Mouse (Mus musculus) midbrain, embryonic 13.5 days (tissue): ENCODE results near the gene Hrg. TPM values are rescaled to one million over a fixed set of nuclear protein-coding genes. Genes with fewer than 3 reads are reported as not detected.
A peak's percentile ranks its signal among the peaks of the same experiment; 100 is the strongest.
"Not testable (repeated sequence)": the region's sequence is repeated elsewhere in the genome, so short reads cannot be mapped to it uniquely, and the experiment has no call there.

Experiments used
- ATAC-seq: fragments of 200-750 bp; cut with Nextera tagmentation; 2 replicates; pipeline ENCODE4 v1.8.0; 2017; ENCODE audit warnings: mild to moderate bottlenecking, moderate TSS enrichment, moderate library complexity
- H3K27ac ChIP-seq: fragments of 300-500 bp; sonication (generic); 2 replicates; pipeline ENCODE4 v1.5.1; 2015; ENCODE audit warnings: inconsistent platforms, mild to moderate bottlenecking, moderate library complexity
- H3K27me3 ChIP-seq: fragments of 300-500 bp; sonication (generic); 2 replicates; pipeline ENCODE4 v1.6.1; 2015; ENCODE audit warnings: mild to moderate bottlenecking, inconsistent platforms
- H3K36me3 ChIP-seq: fragments of 300-500 bp; sonication (generic); 2 replicates; pipeline ENCODE4 v1.6.1; 2015; ENCODE audit warnings: mild to moderate bottlenecking, inconsistent platforms
- H3K4me1 ChIP-seq: fragments of 300-500 bp; sonication (generic); replicated peaks from 2 replicates; pipeline ENCODE4 v1.6.1; 2015; ENCODE audit warnings: inconsistent platforms
- H3K4me2 ChIP-seq: fragments of 300-500 bp; sonication (generic); replicated peaks from 2 replicates; pipeline ENCODE4 v1.6.1; 2015; ENCODE audit warnings: moderate library complexity, mild to moderate bottlenecking, inconsistent platforms
- H3K4me3 ChIP-seq: fragments of 300-500 bp; sonication (generic); replicated peaks from 2 replicates; pipeline ENCODE4 v1.5.1; 2015; ENCODE audit warnings: mild to moderate bottlenecking, inconsistent platforms
- H3K9ac ChIP-seq: fragments of 300-500 bp; sonication (generic); replicated peaks from 2 replicates; pipeline ENCODE4 v1.6.1; 2015; ENCODE audit warnings: mild to moderate bottlenecking, inconsistent platforms
- H3K9me3 ChIP-seq: fragments of 300-500 bp; sonication (generic); 2 replicates; pipeline ENCODE4 v1.6.1; 2016; ENCODE audit warnings: mild to moderate bottlenecking, inconsistent platforms
- whole genome bisulfite sequencing: fragments of 180-500 bp; shearing (Covaris S2); methylation state at CpG from one replicate; pipeline ENCODE4 v1.1.7; 2015; 5-methylcytosine and 5-hydroxymethylcytosine counted together
- polyA plus RNA-seq: library from polyadenylated mRNA; unstranded; fragments of >200 nt; fragmentation: Nextera tagmentation; extraction: Ambion mirVana; gene quantifications from 2 replicates; pipeline ENCODE4 v1.2.1, GENCODE M21; 2015

Gene Hrg
- polyA plus RNA-seq, 1 experiment from 2014 or later, result not detected

DNA sequence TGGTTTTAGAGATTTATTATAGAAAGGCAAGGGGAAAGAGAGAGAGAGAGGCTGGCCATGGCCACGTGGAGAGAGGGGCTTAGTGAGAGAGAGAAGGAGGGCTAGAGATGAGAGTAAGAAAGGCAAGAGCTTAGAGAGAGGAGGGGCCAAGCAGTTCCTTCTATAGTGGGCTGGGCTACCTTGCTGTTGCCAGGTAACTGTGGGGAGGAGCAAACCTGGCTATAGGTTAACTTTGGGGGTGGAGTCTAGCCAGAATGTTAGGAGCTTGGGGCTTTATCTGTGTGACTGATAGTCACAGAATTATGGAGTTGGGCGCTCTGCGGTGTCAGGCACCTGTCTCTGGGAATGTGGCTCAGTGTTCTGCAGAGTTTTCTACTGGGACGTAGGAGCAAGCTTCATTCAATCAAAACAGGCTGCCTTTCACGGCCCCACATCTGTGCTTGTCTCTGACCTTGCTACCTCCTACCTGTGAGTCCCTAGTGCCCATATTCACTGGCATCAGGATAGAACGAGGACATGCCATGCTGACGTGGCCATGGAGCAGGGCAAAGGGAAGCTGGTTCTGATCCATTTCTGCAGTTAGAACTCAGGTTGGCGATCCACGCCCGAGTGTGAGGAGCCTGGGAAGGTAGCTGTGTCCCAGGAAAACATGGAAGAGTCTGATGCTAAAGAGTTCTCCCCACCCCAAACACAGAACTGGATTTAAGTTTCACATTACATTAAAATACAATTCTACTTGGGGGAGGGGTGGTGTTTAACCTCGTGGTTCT, 19.3 kb upstream of the Hrg start:
- H3K9me3 ChIP-seq, result no peaks in the 10 kb centered on the region

GRCm38 (mm10) chr16:22937631-22938030, 13.2 kb upstream of the Hrg start:
- Histone ChIP-seq H3K36me3 (no peaks in the 10 kb centered on the region), H3K27ac (no peak overlapping the region), H3K4me3 (no peak overlapping the region), H3K4me1 (no peaks in the 10 kb centered on the region), H3K4me2 (no peak overlapping the region), H3K9me3 (peaks cover 3% of the 10 kb centered on the region; the same call in 1 of the 2 replicates), H3K9ac (no peak overlapping the region), H3K27me3 (no peaks in the 10 kb centered on the region)
- WGBS, result 91% methylated on average over 12 of the region's 12 CpGs
- no peak for ATAC-seq

More for the DNA sequence above, 19.3 kb upstream of the Hrg start:
- Histone ChIP-seq H3K27me3 (no peaks in the 10 kb centered on the region), H3K4me1 (no peaks in the 10 kb centered on the region), H3K4me2 (no peak overlapping the region), H3K36me3 (no peaks in the 10 kb centered on the region), H3K4me3 (no peak overlapping the region), H3K27ac (no peak overlapping the region), H3K9ac (no peak overlapping the region)
- ATAC-seq, result no peak
- WGBS, result 87% methylated on average over 11 of the region's 11 CpGs

DNA sequence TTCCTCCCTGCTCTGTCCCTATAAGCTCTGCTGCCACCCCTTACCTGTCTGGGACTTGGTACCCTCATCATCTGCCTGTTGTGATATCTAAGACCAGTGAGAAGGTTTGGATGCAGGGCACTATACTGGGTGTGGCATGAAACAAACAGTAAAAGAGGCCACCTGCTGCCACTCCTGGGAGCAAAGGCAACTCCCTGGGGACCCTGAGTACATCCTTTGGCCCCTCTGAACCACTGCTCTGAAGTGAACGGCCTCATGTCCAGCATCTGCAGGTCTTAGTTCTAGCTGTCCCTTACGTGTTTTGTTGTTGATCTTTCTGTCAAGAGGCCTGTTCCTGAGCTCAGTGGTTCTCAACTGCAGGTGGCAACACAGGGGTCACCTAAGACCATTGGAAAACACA, 12.3 kb upstream of the Hrg start:
- no peak overlapping the region for H3K4me2 ChIP-seq
- H3K9ac ChIP-seq, result no peak overlapping the region
- no peaks in the 10 kb centered on the region for H3K27me3 ChIP-seq
- no peak overlapping the region for H3K4me3 ChIP-seq
- no peak for ATAC-seq
- no peaks in the 10 kb centered on the region for H3K36me3 ChIP-seq
- H3K27ac ChIP-seq, result no peak overlapping the region
- 80% methylated on average over 2 of the region's 2 CpGs for WGBS
- no peaks in the 10 kb centered on the region for H3K4me1 ChIP-seq
- H3K9me3 ChIP-seq, result peaks cover 3% of the 10 kb centered on the region; the same call in 1 of the 2 replicates

DNA sequence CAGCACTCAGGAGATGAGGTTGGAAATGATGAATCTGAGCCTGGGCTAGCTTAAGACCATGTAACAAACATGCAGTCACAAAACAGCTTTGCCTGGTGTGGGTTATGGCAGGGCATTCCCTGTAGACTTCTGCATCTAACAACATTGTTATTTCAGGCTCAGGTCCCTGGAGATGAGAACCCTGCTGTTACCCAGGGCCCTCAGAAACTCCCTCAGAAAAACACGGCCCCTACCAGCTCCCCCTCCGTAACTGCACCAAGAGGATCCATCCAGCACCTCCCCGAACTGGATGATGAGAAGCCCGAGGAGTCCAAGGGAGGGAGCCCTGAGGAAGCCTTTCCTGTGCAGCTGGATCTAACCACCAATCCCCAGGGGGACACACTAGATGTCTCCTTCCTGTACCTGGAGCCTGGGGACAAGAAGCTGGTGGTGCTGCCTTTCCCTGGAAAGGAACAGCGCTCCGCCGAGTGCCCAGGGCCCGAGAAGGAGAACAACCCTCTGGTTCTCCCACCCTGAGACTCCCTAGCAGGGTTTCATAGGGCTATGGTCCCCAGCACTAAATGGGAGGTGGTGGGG, 11.7 kb upstream of the Hrg start:
- WGBS, result 91% methylated on average over 8 of the region's 8 CpGs
- no peak for ATAC-seq

DNA sequence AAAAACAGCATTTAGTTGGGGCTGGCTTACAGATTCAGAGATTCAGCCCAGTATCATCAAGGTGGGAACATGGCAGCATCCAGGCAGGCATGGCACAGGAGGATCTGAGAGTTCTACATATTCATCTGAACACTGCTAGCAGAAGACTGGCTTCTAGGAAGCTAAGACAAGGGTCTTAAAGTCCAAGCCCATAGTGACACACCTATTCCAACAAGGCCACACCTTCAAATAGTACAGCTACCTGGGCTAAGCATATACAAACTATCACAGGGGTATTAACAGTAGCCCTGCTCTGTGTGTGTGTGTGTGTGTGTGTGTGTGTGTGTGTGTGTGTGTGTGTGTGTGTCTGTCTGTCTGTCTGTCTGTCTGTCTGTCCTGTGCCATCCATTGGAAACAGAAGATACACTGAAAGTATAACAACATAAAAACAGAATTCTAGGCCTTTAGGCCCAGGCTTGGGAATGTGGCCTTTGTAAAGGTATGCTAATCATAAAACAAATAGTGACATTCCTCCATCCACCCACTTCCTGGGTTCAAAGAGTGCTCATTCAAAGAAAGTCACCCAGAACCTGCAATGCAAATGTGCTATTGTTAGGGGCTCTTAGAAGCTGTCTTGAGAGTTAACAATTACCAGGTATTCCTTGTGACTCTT, 8.9 kb upstream of the Hrg start:
- not testable (repeated sequence) for H3K27me3 ChIP-seq, H3K27ac ChIP-seq, H3K9me3 ChIP-seq, ATAC-seq, H3K4me1 ChIP-seq, H3K4me2 ChIP-seq, H3K4me3 ChIP-seq, H3K36me3 ChIP-seq, H3K9ac ChIP-seq

More for the DNA sequence above, 11.7 kb upstream of the Hrg start:
- Histone ChIP-seq H3K4me2 (no peak overlapping the region), H3K4me1 (no peaks in the 10 kb centered on the region), H3K27ac (no peak overlapping the region), H3K36me3 (no peaks in the 10 kb centered on the region), H3K4me3 (no peak overlapping the region), H3K9me3 (peaks cover 3% of the 10 kb centered on the region; the same call in 1 of the 2 replicates), H3K9ac (no peak overlapping the region), H3K27me3 (no peaks in the 10 kb centered on the region)

DNA sequence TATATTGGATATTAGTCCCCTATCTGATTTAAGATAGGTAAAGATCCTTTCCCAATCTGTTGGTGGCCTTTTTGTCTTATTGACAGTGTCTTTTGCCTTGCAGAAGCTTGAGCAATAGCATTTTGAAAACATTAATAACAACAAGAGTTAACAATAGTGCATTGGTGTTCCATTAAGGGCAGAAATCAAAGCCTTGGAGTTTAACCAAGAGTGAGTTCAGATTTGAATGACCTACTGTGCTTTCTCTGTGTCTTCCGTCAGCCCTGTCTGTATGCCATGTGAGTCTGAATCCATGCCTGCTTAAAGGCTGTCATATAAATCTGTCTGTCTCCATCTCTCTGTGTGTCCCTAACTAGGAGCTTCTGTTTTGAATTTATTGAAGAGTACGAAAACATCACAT, 3.5 kb upstream of the Hrg start:
- no peaks in the 10 kb centered on the region for H3K4me1 ChIP-seq
- no peak overlapping the region for H3K4me3 ChIP-seq
- H3K27ac ChIP-seq, result no peak overlapping the region
- no peaks in the 10 kb centered on the region for H3K9me3 ChIP-seq
- ATAC-seq, result no peak
- no peak overlapping the region for H3K4me2 ChIP-seq
- no peaks in the 10 kb centered on the region for H3K36me3 ChIP-seq
- no peak overlapping the region for H3K9ac ChIP-seq
- 88% methylated on average over 2 of the region's 2 CpGs for WGBS
- no peaks in the 10 kb centered on the region for H3K27me3 ChIP-seq

GRCm38 (mm10) chr16:22953069-22953468, 2.2 kb downstream of the Hrg start:
- 0 out of 2 replicates have a peak, but pooled peaks cover 3% of the 10 kb centered on the region for H3K4me1 ChIP-seq
- H3K4me2 ChIP-seq, result no peak overlapping the region
- H3K9ac ChIP-seq, result no peak overlapping the region
- WGBS, result 38% methylated on average over 4 of the region's 4 CpGs
- H3K27ac ChIP-seq, result no peak overlapping the region
- ATAC-seq, result no peak
- no peaks in the 10 kb centered on the region for H3K36me3 ChIP-seq
- H3K4me3 ChIP-seq, result no peak overlapping the region
- no peaks in the 10 kb centered on the region for H3K9me3 ChIP-seq
- no peaks in the 10 kb centered on the region for H3K27me3 ChIP-seq

GRCm38 (mm10) chr16:22955397-22956084, 4.7 kb downstream of the Hrg start:
- Histone ChIP-seq H3K9me3 (no peaks in the 10 kb centered on the region), H3K4me3 (no peak overlapping the region), H3K27me3 (no peaks in the 10 kb centered on the region), H3K9ac (no peak overlapping the region), H3K4me1 (0 out of 2 replicates have a peak, but pooled peaks cover 3% of the 10 kb centered on the region), H3K27ac (no peak overlapping the region), H3K36me3 (no peaks in the 10 kb centered on the region), H3K4me2 (0 out of 2 replicates have a peak overlapping the region, but pooled peaks have one; percentile 4)
- WGBS, result 38% methylated on average over 13 of the region's 13 CpGs
- peak; percentile 68 for ATAC-seq

GRCm38 (mm10) chr16:22956085-22956439, 5.2 kb downstream of the Hrg start:
- peak; percentile 75 for ATAC-seq

GRCm38 (mm10) chr16:22961073-22961472, 10.2 kb downstream of the Hrg start:
- no peaks in the 10 kb centered on the region for H3K4me1 ChIP-seq
- H3K36me3 ChIP-seq, result no peaks in the 10 kb centered on the region
- WGBS, result 94% methylated on average over 8 of the region's 8 CpGs
- H3K9me3 ChIP-seq, result no peaks in the 10 kb centered on the region
- no peak overlapping the region for H3K4me2 ChIP-seq
- ATAC-seq, result no peak
- no peak overlapping the region for H3K27ac ChIP-seq
- no peak overlapping the region for H3K9ac ChIP-seq
- H3K4me3 ChIP-seq, result no peak overlapping the region
- H3K27me3 ChIP-seq, result no peaks in the 10 kb centered on the region

More at GRCm38 (mm10) chr16:22956085-22956439, 5.2 kb downstream of the Hrg start:
- no peaks in the 10 kb centered on the region for H3K27me3 ChIP-seq
- no peaks in the 10 kb centered on the region for H3K36me3 ChIP-seq
- 0 out of 2 replicates have a peak overlapping the region, but pooled peaks have one; percentile 4 for H3K4me2 ChIP-seq
- H3K4me3 ChIP-seq, result no peak overlapping the region
- H3K9me3 ChIP-seq, result no peaks in the 10 kb centered on the region
- no peak overlapping the region for H3K27ac ChIP-seq
- no peak overlapping the region for H3K9ac ChIP-seq
- WGBS, result 66% methylated on average over 11 of the region's 11 CpGs
- 0 out of 2 replicates have a peak, but pooled peaks cover 3% of the 10 kb centered on the region for H3K4me1 ChIP-seq

DNA sequence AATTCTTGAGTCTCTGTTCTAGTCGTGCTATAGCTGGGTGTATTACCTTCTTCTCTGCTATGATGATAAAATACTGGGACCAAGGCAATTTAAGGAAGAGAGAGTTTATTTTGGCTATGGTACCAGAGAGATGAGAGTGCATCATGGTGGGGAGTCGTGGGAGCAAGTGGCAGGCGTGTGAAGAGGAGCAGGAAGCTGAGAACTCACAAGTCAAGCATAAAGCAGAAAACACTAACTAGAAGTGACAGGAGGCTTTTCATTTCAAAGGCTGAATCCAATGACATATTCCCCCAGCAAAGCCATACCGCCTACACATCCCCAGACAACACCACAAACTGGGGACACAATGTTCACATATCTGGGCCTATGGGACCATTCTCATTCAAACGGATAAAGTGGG, 11.4 kb downstream of the Hrg start:
- H3K27ac ChIP-seq, result no peak overlapping the region
- H3K9me3 ChIP-seq, result no peaks in the 10 kb centered on the region
- H3K4me2 ChIP-seq, result no peak overlapping the region
- H3K9ac ChIP-seq, result no peak overlapping the region
- WGBS, result 74% methylated on average over 5 of the region's 5 CpGs
- H3K27me3 ChIP-seq, result no peaks in the 10 kb centered on the region
- no peak overlapping the region for H3K4me3 ChIP-seq
- ATAC-seq, result no peak
- no peaks in the 10 kb centered on the region for H3K36me3 ChIP-seq
- no peaks in the 10 kb centered on the region for H3K4me1 ChIP-seq

DNA sequence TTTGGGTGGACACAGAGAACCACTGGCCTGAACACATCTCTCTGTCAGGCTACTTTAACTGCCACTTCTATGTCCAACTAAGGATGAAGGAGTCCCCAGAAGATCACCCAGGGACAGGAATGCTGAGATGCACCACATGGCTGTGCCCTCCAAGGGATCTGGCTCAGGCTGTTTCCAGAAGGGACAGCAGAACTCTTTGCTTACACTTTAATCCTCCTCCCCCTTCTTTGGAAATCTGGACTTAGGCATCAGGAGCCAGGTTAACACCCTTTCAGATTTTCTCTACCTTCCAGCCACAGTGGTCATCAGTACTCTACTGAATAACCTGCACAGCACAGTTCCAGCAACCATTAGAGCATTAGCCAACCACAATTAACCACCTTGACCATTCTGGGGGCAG, 12.4 kb downstream of the Hrg start:
- no peak overlapping the region for H3K4me2 ChIP-seq
- no peak overlapping the region for H3K9ac ChIP-seq
- no peaks in the 10 kb centered on the region for H3K4me1 ChIP-seq
- no peak overlapping the region for H3K27ac ChIP-seq
- H3K36me3 ChIP-seq, result no peaks in the 10 kb centered on the region
- no peak overlapping the region for H3K4me3 ChIP-seq
- H3K9me3 ChIP-seq, result no peaks in the 10 kb centered on the region
- H3K27me3 ChIP-seq, result no peaks in the 10 kb centered on the region
- no peak for ATAC-seq
